Mouse (Mus musculus) liver, embryonic 18 days (tissue): ENCODE measurements around the gene Eef1a2. TPM values are rescaled to one million over a fixed set of nuclear protein-coding genes. Genes with fewer than 3 reads are reported as not detected.

Experiments used
- polyA plus RNA-seq: library from polyadenylated mRNA; depleted of rRNA; stranded (reverse); fragments of >200 nt; gene quantifications from 2 replicates; pipeline ENCODE4 v1.2.3, GENCODE M21; 2012; rRNA removed

Gene Eef1a2
- 0.01 TPM in 1 of 2 replicates, not detected in the other for polyA plus RNA-seq

DNA sequence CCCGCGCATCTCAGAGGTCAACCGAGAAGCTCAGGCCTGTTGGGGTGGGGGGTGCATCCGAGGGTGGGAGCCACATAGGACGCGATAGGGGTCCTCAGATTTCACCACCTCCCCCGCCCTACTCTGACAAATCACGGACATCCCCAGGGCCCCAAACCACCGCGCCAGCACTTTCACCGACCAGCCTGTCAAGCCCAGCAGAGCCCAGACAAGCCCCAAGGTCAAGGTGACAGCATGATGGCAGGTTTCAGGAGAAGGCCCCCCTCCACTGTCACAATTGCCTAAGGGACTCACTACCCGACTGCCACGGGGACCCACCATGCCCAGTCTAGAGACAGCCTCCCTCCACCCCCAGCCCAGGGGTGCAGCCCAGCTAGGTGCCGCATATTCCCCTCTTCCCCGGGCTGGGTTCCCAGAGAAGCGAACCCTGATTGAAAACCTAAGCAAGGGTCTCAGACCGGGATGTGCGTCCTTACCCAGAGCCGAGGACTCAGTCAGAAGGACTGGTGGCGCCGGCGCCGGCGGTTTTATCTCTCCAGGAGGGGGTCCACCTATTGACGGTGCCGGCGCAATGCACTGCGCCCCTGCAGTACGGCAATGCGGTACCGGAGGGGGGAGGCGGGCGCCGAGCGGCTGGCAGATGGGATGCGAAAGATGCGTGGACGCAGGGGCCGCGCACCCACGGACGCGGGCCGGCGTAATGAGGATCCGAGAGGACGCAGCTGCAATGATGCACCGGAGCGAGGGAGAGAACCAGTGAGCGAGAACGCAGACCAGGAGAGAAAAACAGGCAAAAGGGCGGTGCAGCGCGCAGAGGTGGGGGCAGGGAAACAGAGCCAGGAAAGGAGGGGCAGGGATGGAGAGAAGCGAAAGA is at the start of gene Eef1a2:
Gene Eef1a2, minus strand, starts transcription at position 767 of the 874 bp plus-strand sequence.

DNA sequence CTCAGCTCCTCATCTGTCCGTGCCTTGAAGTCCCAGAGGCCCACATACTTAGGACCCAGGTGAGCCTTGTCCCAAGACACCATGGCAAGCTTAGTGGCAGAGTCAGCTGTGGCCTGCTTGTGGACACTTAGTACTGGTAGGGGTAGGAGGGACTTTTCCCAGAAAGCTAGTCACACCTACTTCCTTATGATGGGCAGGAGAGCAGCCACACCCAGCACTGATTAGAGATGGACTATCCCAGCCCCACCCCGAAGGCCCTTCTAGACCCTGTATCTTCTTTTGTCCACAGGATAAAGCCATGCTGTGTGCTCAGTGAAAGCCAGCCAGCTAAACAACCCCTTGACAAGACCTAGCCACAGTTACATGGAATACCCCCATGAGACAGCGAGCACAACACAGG is 45.6 kb upstream of the Eef1a2 start, which contains the start of gene Ptk6:
Gene Ptk6, minus strand, starts transcription at position 368 of the 400 bp plus-strand sequence.

DNA sequence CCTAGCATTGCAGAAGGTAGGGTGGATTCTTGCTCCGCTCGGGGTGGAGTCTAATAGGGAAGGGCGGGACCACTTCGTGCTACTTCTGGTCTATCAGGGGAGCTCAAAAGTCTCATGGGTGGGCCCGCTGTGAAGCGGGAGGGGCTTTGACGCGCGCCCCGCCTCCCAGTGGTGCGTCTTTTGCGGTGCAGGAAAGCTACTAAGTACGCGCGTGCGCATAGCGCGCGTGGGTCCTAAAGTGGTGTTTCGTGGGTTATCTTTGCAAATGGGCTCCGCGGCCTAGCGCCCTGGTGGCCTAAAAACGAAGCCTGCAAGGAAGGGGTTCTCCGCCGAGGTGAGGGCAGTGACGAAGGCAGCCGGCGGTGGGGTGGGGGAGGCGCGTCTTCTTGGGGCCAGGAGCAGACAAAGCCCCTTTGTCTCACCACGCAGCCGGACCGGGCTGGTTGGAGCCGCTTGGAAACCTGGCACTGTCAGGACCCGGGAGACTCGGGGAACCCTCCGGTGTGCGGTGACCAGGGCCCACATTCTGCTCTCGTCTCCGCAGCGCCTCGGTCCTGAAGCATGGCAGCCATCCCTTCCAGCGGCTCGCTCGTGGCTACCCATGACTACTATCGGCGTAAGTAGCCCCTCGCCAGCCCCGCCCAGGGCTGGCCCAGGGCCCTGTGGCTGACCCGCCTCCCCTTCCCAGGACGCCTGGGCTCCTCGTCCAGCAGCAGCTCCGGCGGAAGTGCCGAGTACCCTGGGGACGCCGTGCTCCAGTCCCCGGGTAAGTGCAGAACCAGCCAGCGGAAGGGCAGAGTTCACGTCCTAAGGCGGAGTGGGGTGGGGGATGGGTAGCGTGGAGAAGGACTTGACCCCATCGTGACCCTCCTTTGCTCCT is 30.5 kb upstream of the Eef1a2 start, which contains the start of gene Ppdpf:
Gene Ppdpf, plus strand, starts transcription at position 127 of the 880 bp plus-strand sequence.

DNA sequence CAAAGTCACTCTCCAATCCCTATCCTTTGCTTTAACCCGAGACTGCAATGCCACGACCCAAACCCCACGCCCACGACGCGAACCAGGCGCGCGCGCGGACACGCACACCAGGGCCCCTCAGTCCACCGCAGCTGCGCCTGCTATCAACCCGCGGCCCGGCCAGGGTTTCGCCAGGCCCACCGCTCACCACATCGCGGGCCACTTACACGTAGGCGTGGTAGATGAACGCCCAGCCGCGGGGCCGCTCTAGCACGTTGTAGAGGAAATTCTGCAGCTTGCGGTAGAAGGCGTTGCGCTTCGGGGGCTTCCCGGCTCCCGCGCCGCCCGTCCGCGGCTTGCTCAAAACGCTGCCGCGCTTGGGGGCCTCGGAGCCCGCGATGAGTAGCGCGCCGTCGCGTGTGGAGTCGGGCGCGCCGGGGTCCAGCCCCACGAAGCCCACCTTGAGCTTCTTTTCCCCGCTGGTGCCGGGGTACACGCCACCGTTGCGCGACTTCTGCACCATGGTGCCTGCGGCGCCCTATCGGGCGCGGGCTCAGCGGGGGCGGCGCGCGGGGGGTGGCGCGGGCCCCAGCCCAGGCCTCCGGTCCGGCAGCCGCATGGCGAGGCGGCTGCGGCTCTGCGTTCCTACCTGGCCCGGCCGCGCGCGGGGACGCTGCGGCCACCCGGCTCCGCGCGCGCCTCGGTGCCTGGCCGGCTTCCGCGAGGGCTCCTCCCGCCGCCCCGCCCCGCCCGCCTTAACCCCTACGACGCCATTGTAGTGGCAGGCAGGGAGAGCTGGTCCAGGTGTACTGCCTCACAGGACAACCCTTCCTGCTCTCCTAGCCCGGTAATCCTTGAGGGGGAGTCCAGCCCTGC is 22.0 kb downstream of the Eef1a2 start, which contains the start of gene Kcnq2:
Gene Kcnq2, minus strand, starts transcription at position 710 of the 855 bp plus-strand sequence.

Other genes with a start within 250 kb of the Eef1a2 start
- 16.6 and 17.1 TPM in 2 replicates for gene Ythdf1, start 236.1 kb downstream of the Eef1a2 start, polyA plus RNA-seq
- gene Birc7, start 228.0 kb downstream of the Eef1a2 start, polyA plus RNA-seq: not detected in 2 replicates
- 2.0 and 2.2 TPM in 2 replicates for gene Nkain4, start 202.3 kb downstream of the Eef1a2 start, polyA plus RNA-seq
- 22.9 and 24.8 TPM in 2 replicates for gene Arfgap1, start 189.8 kb downstream of the Eef1a2 start, polyA plus RNA-seq
- gene Col20a1, start 170.5 kb downstream of the Eef1a2 start, polyA plus RNA-seq: 0.37 and 0.58 TPM in 2 replicates
- 1.4 and 5.0 TPM in 2 replicates for gene Chrna4, start 113.5 kb downstream of the Eef1a2 start, polyA plus RNA-seq
- gene Kcnq2, start 21.7 kb downstream of the Eef1a2 start, polyA plus RNA-seq: 0.01 and 0.02 TPM in 2 replicates
- 55.6 and 57.3 TPM in 2 replicates for gene Ppdpf, start 30.2 kb upstream of the Eef1a2 start, polyA plus RNA-seq
- 0.23 TPM in 2 replicates for gene Ptk6, start 45.8 kb upstream of the Eef1a2 start, polyA plus RNA-seq
- gene Srms, start 56.2 kb upstream of the Eef1a2 start, polyA plus RNA-seq: 0.46 and 0.74 TPM in 2 replicates
- gene Fndc11, start 63.0 kb upstream of the Eef1a2 start, polyA plus RNA-seq: 0.08 and 0.10 TPM in 2 replicates
- 17.9 and 19.5 TPM in 2 replicates for gene Helz2, start 85.0 kb upstream of the Eef1a2 start, polyA plus RNA-seq
- gene Gmeb2, start 131.0 kb upstream of the Eef1a2 start, polyA plus RNA-seq: 10.0 and 10.9 TPM in 2 replicates
- gene Stmn3, start 157.5 kb upstream of the Eef1a2 start, polyA plus RNA-seq: 0.02 and 0.05 TPM in 2 replicates
- gene Rtel1, start 162.7 kb upstream of the Eef1a2 start, polyA plus RNA-seq: 22.6 and 25.0 TPM in 2 replicates
- gene Zgpat, start 207.9 kb upstream of the Eef1a2 start, polyA plus RNA-seq: 9.7 and 10.8 TPM in 2 replicates
- 18.3 and 21.0 TPM in 2 replicates for gene Arfrp1, start 208.4 kb upstream of the Eef1a2 start, polyA plus RNA-seq
- gene Lime1, start 223.1 kb upstream of the Eef1a2 start, polyA plus RNA-seq: 10.6 and 12.7 TPM in 2 replicates